Mouse (Mus musculus) neural tube, embryonic 11.5 days (tissue): Measurements from ENCODE around the gene Adora3. TPM values are rescaled to one million over a fixed set of nuclear protein-coding genes. Genes with fewer than 3 reads are reported as not detected.
A peak's percentile ranks its signal among the peaks of the same experiment; 100 is the strongest.
"Not testable (repeated sequence)": the region's sequence is repeated elsewhere in the genome, so short reads cannot be mapped to it uniquely, and the experiment has no call there.

Source experiments
- ATAC-seq: fragments of 200-750 bp; cut with Nextera tagmentation; 2 replicates; pipeline ENCODE4 v1.8.0; 2017; ENCODE audit warnings: moderate number of reproducible peaks, mild to moderate bottlenecking, moderate TSS enrichment, moderate library complexity; ENCODE audit not compliant: insufficient read depth, low FRiP score, low TSS enrichment
- DNase-seq: peaks from one replicate; pipeline ENCODE4 v3.0.0-alpha.2; 2015; ENCODE audit warnings: low spot score
- H3K27ac ChIP-seq: fragments of 300-500 bp; sonication (generic); 2 replicates; pipeline ENCODE4 v1.5.1; 2014; ENCODE audit warnings: low read depth, mild to moderate bottlenecking, low read length
- H3K27me3 ChIP-seq: fragments of 300-500 bp; sonication (generic); 2 replicates; pipeline ENCODE4 v1.6.1; 2014; ENCODE audit warnings: mild to moderate bottlenecking, low read length, mixed read lengths; ENCODE audit not compliant: control insufficient read depth, insufficient read depth
- H3K36me3 ChIP-seq: fragments of 300-500 bp; sonication (generic); 2 replicates; pipeline ENCODE4 v1.6.1; 2014; ENCODE audit warnings: mild to moderate bottlenecking, low read length, moderate library complexity, mixed read lengths; ENCODE audit not compliant: control insufficient read depth, insufficient read depth
- H3K4me1 ChIP-seq: fragments of 300-500 bp; sonication (generic); 2 replicates; pipeline ENCODE4 v1.6.1; 2014; ENCODE audit warnings: low read length, mixed read lengths; ENCODE audit not compliant: control insufficient read depth, insufficient read depth
- H3K4me2 ChIP-seq: fragments of 300-500 bp; sonication (generic); 2 replicates; pipeline ENCODE4 v1.6.1; 2014; ENCODE audit warnings: low read depth, mild to moderate bottlenecking, moderate library complexity
- H3K4me3 ChIP-seq: fragments of 300-500 bp; sonication (generic); 2 replicates; pipeline ENCODE4 v1.5.1; 2014; ENCODE audit warnings: low read depth, low read length
- H3K9ac ChIP-seq: fragments of 300-500 bp; sonication (generic); 2 replicates; pipeline ENCODE4 v1.6.1; 2014; ENCODE audit warnings: mild to moderate bottlenecking, low read length
- H3K9me3 ChIP-seq: fragments of 300-500 bp; sonication (generic); 2 replicates; pipeline ENCODE4 v1.6.1; 2016; ENCODE audit warnings: low read length; ENCODE audit not compliant: control insufficient read depth
- WGBS: fragments of 180-500 bp; shearing (Covaris S2); extraction: QIAGEN DNeasy Blood & Tissue Kit; methylation state at CpG from one replicate; pipeline ENCODE4 v1.1.7; 2014; 5-methylcytosine and 5-hydroxymethylcytosine counted together
- polyA plus RNA-seq: library from polyadenylated mRNA; unstranded; fragments of >200 nt; fragmentation: Nextera tagmentation; extraction: Ambion mirVana; gene quantifications from 2 replicates; pipeline ENCODE4 v1.2.1, GENCODE M21; 2014

Gene Adora3
- polyA plus RNA-seq, 1 experiment from 2014 or later = 0.19 TPM

DNA sequence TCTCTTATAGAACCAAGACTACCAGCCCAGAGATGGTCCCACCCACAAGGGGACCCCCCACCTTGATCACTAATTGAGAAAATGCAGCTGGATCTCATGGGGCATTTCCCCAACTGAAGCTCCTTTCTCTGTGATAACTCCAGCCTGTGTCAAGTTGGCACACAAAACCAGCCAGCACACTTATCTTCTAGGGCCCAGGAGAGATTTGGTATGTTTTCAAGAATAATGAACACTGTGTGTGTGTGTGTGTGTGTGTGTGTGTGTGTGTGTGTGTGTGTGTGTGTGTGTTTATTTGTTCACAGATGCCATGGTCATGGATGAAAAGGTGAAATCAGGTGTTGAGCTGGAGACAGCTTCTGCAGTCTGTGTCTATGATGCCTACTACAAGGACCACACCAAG is 45.8 kb downstream of the Adora3 start:
- not testable (repeated sequence) for H3K4me3 ChIP-seq, H3K4me1 ChIP-seq, H3K27me3 ChIP-seq, H3K36me3 ChIP-seq, H3K4me2 ChIP-seq, H3K9me3 ChIP-seq, ATAC-seq, H3K9ac ChIP-seq, DNase-seq, H3K27ac ChIP-seq

DNA sequence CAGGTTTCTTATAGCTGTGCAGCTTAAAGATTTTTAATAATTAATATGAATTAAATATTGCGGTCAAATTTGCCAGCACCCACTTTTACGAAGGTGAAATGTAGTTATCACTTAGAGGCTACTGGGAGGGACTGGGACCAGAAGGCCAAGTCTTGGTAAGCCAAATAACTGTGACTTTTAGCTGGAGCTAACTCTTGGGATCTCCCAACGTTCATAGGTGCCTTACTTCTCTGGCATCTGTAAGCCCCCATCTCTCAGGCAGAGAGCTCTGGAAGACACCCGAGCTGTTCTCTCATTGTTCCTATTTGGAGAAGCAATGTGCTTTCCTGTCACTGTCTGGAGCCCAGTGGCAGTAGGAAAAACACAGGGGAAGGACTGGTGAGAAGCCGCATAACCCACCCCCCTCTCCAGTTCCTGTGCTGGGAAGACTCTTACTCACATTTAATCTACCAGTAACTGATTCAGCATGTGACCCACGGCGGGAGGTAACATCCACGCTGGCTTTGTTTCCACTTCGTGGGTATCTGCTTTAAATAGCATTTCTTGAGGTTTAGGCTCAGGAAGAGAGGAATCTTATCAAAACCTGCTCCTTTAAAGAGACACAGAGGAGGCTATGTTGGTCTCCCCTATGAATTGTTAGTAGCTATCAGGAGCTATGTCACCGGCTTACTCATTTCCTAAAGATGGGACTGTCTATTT is 47.1 kb downstream of the Adora3 start:
- Histone ChIP-seq H3K9ac (no peak overlapping the region), H3K27ac (no peak overlapping the region), H3K4me1 (no peaks in the 10 kb centered on the region), H3K27me3 (no peaks in the 10 kb centered on the region), H3K36me3 (no peaks in the 10 kb centered on the region), H3K4me3 (no peak overlapping the region), H3K9me3 (no peaks in the 10 kb centered on the region), H3K4me2 (no peak overlapping the region)
- WGBS = 66% methylated on average over 10 of the region's 10 CpGs
- DNase-seq (peak; percentile 17), ATAC-seq (no peak)

DNA sequence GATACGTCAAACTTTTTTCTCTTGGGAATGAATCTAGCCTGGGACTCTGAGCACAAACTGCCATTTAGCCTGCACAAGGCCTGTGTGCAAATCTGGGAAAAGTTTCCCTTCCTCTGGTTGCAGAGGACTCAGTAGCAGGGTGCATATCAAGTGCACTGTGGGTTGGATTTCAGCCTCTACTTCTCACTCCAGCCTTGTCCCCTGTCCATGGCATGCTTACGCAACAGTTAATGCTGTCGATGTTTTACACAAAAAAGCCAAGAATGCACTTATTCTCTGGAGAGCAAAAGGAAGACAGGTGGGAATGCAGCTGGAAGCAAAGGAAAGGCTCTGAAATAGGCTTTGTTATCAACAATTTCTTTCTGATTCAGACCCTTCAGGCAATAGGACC is 47.7 kb downstream of the Adora3 start:
- H3K36me3 ChIP-seq = no peaks in the 10 kb centered on the region
- H3K27ac ChIP-seq = no peak overlapping the region
- DNase-seq (no peak), ATAC-seq (no peak)
- no peaks in the 10 kb centered on the region for H3K27me3 ChIP-seq
- no peaks in the 10 kb centered on the region for H3K9me3 ChIP-seq
- H3K4me3 ChIP-seq = no peak overlapping the region
- H3K4me2 ChIP-seq = no peak overlapping the region
- 79% methylated on average over 3 of the region's 3 CpGs for WGBS
- H3K4me1 ChIP-seq = no peaks in the 10 kb centered on the region
- no peak overlapping the region for H3K9ac ChIP-seq

DNA sequence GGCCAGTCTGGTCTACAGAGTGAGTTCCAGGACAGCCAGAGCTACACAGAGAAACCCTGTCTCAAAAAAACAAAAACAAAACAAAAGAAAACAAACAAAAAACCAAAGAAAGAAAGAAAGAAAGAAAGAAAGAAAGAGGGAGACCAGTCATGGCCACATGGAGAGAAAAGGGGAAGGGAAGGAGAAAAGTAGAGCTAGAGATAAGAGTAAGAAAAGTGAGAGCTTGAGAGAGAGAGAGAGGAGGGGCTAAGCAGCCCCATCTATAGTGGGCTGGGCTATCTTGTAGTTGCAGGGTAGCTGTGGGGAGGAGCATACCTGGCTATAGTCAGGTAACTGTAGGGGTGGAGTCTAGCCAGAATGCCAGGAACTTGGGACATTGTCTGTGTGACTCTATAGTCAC is 50.1 kb downstream of the Adora3 start:
- H3K4me2 ChIP-seq, H3K4me1 ChIP-seq, H3K9ac ChIP-seq, H3K9me3 ChIP-seq, H3K27ac ChIP-seq, H3K27me3 ChIP-seq, ATAC-seq, H3K4me3 ChIP-seq, H3K36me3 ChIP-seq, DNase-seq: not testable (repeated sequence)

DNA sequence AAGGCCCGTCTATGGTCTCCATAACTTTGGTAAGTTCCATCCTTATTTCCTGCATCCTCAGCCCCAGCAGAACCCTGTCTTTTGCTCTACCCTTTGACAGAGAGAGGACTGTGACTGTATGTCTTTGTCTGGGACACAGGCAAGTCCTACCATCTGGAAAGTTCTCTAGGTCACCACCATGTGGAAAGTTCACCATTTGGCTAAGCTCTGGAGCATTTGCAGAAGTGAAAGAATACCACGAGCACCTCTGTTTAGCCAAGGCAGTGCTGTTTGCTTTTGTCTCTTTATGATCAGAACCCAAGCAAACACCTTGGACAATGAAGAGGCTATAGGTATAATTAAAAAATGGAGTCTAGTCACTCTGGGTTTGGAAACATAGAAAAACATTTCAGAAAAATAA is 51.3 kb downstream of the Adora3 start:
- no peak overlapping the region for H3K4me3 ChIP-seq
- no peak for ATAC-seq
- no peak overlapping the region for H3K27ac ChIP-seq
- no peak for DNase-seq
- H3K36me3 ChIP-seq = no peaks in the 10 kb centered on the region
- no peaks in the 10 kb centered on the region for H3K9me3 ChIP-seq
- no peak overlapping the region for H3K9ac ChIP-seq
- 76% methylated on average over 2 of the region's 2 CpGs for WGBS
- H3K4me1 ChIP-seq = no peaks in the 10 kb centered on the region
- H3K27me3 ChIP-seq = no peaks in the 10 kb centered on the region
- no peak overlapping the region for H3K4me2 ChIP-seq

DNA sequence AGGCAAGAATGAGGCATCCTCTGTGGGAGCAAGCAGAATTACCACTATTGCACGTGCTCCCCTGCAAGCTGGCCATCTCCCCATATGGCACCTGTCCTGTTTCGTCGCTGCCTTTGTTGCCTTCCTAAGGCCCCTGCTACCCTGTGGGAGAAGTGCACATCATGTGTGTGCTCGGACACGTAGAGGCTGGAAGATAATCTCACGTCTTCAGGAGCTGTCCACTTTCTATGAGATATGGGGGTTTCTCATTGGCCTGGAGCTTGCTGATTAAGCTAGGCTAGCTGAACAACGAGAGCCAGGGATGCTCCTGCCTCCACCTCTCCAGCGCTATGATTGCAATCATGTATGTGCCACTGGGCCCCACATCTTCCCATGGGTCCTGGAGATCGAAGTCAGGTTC is 54.0 kb downstream of the Adora3 start:
- Histone ChIP-seq H3K4me2 (no peak overlapping the region), H3K9me3 (no peaks in the 10 kb centered on the region), H3K27ac (no peak overlapping the region), H3K4me1 (no peaks in the 10 kb centered on the region), H3K4me3 (no peak overlapping the region), H3K36me3 (no peaks in the 10 kb centered on the region), H3K27me3 (no peaks in the 10 kb centered on the region), H3K9ac (no peak overlapping the region)
- WGBS = 82% methylated on average over 9 of the region's 9 CpGs
- DNase-seq (no peak), ATAC-seq (no peak)

DNA sequence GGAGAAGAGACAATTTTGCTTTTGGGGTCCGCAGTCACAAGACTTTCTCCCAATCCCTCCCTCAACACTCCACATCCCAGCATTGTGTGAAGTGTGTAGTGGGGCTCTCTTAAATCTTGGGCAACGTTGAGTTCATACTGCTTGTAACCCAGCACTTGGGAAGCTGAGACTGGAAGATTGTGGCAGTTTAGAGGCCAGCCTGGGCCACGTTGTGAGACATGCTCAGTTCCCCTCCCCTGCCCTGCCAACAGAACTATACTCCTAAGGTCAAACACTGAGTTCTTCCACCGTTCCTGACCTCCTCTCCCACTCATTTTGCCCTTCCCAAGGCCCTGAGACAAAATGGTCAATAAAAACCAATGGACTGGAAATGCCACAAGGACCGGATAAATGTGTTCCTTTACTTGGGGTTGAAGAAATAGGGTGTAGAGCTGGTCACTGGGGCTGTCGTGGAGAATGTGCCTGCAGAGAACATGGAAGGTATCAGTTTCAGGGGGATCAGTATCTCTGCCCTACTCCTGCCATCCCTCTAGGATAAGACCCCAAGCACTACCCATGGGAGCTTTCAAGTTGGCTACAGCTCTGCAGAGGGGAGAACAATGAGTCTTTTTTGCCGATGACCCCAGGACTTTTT is 57.0 kb downstream of the Adora3 start:
- no peak for ATAC-seq
- WGBS = 67% methylated on average over 7 of the region's 7 CpGs
- DNase-seq = no peak

DNA sequence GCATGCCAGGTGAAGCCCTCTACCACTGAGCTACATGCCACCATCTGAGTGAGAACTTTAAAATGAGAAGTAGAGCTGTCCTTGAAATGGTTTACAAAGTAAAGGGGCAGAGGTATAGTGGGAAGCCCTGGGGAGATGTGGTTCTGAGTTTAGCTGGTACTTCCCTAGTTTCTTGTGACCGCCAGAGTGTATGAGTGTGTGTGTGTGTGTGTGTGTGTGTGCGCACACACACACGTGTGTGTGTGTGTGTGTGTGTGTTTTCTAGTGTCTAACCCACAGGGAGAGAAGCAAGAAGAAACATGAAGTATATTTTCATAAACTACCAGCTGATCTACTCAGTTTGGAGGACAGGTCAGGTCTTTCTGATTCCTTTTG is 57.5 kb downstream of the Adora3 start:
- no peak overlapping the region for H3K9ac ChIP-seq
- H3K36me3 ChIP-seq = no peaks in the 10 kb centered on the region
- DNase-seq (no peak), ATAC-seq (no peak)
- H3K4me1 ChIP-seq = no peaks in the 10 kb centered on the region
- H3K9me3 ChIP-seq = no peaks in the 10 kb centered on the region
- 91% methylated on average over 3 of the region's 3 CpGs for WGBS
- H3K4me3 ChIP-seq = no peak overlapping the region
- H3K27ac ChIP-seq = no peak overlapping the region
- no peaks in the 10 kb centered on the region for H3K27me3 ChIP-seq
- H3K4me2 ChIP-seq = no peak overlapping the region

More for the DNA sequence above, 57.0 kb downstream of the Adora3 start:
- H3K9ac ChIP-seq = no peak overlapping the region
- no peaks in the 10 kb centered on the region for H3K27me3 ChIP-seq
- H3K4me2 ChIP-seq = no peak overlapping the region
- no peaks in the 10 kb centered on the region for H3K9me3 ChIP-seq
- no peaks in the 10 kb centered on the region for H3K4me1 ChIP-seq
- no peak overlapping the region for H3K4me3 ChIP-seq
- no peaks in the 10 kb centered on the region for H3K36me3 ChIP-seq
- no peak overlapping the region for H3K27ac ChIP-seq

DNA sequence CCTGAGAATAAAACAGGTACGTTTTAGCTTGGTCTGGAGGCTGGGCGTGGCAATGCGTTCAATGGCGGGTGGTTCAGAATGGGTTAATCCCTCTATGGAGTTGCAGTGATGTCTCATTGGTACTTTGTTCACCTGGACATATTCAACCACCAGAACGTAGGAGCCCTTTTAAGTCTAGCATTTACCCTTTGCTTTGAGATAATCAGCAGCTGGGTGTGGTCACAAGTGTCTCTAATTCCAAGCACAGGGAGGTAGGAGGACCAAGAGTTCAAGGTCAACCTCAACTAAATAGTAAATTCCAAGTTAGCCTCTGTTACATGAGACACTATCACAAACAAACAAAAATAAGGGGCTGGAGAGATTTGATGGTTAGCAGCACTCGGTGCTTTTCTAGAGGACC is 58.1 kb downstream of the Adora3 start:
- ATAC-seq = no peak

More for the DNA sequence above, 58.1 kb downstream of the Adora3 start:
- Histone ChIP-seq H3K36me3 (no peaks in the 10 kb centered on the region), H3K4me2 (no peak overlapping the region), H3K27me3 (no peaks in the 10 kb centered on the region), H3K9ac (no peak overlapping the region), H3K4me3 (no peak overlapping the region), H3K4me1 (no peaks in the 10 kb centered on the region), H3K9me3 (no peaks in the 10 kb centered on the region), H3K27ac (no peak overlapping the region)
- no peak for DNase-seq
- 92% methylated on average over 6 of the region's 6 CpGs for WGBS
